Mouse (Mus musculus) embryonic facial prominence, embryonic 11.5 days (tissue): ENCODE data around the gene Rufy3. TPM values are rescaled to one million over a fixed set of nuclear protein-coding genes. Genes with fewer than 3 reads are reported as not detected.

Experiments used
- ATAC-seq: fragments of 200-750 bp; cut with Nextera tagmentation; replicated peaks from 2 replicates; pipeline ENCODE4 v1.8.0; 2017; ENCODE audit warnings: low read depth; ENCODE audit not compliant: insufficient number of reproducible peaks, low FRiP score, low TSS enrichment
- DNase-seq: peaks from one replicate; pipeline ENCODE4 v3.0.0-alpha.2; 2015; ENCODE audit warnings: low spot score
- H3K27ac ChIP-seq: fragments of 300-500 bp; sonication (generic); replicated peaks from 2 replicates; pipeline ENCODE4 v1.5.1; 2014; ENCODE audit warnings: mild to moderate bottlenecking, low read depth, low read length, control low read depth
- H3K27me3 ChIP-seq: fragments of 300-500 bp; sonication (generic); 2 replicates; pipeline ENCODE4 v1.6.1; 2014; ENCODE audit warnings: mild to moderate bottlenecking, low read length, moderate library complexity, mixed read lengths; ENCODE audit not compliant: control insufficient read depth, insufficient read depth
- H3K36me3 ChIP-seq: fragments of 300-500 bp; sonication (generic); replicated peaks from 2 replicates; pipeline ENCODE4 v1.6.1; 2014; ENCODE audit warnings: low read depth, mild to moderate bottlenecking, low read length, moderate library complexity, mixed read lengths; ENCODE audit not compliant: control insufficient read depth, insufficient read depth
- H3K4me1 ChIP-seq: fragments of 300-500 bp; sonication (generic); 2 replicates; pipeline ENCODE4 v1.6.1; 2014; ENCODE audit warnings: low read length, mixed read lengths; ENCODE audit not compliant: control insufficient read depth, insufficient read depth
- H3K4me2 ChIP-seq: fragments of 300-500 bp; sonication (generic); 2 replicates; pipeline ENCODE4 v1.6.1; 2014; ENCODE audit warnings: low read depth, mild to moderate bottlenecking, control low read depth, low read length, moderate library complexity
- H3K4me3 ChIP-seq: fragments of 300-500 bp; sonication (generic); 2 replicates; pipeline ENCODE4 v1.5.1; 2014; ENCODE audit warnings: low read depth, low read length, control low read depth
- H3K9ac ChIP-seq: fragments of 300-500 bp; sonication (generic); replicated peaks from 2 replicates; pipeline ENCODE4 v1.6.1; 2014; ENCODE audit warnings: mild to moderate bottlenecking, control low read depth, low read length
- H3K9me3 ChIP-seq: fragments of 300-500 bp; sonication (generic); replicated peaks from 2 replicates; pipeline ENCODE4 v1.6.1; 2016; ENCODE audit warnings: mild to moderate bottlenecking, low read length, inconsistent platforms, mixed read lengths; ENCODE audit not compliant: control insufficient read depth
- WGBS: fragments of 180-500 bp; shearing (Covaris S2); extraction: QIAGEN DNeasy Blood & Tissue Kit; methylation state at CpG from one replicate; pipeline ENCODE4 v1.1.7; 2014; 5-methylcytosine and 5-hydroxymethylcytosine counted together
- polyA plus RNA-seq: library from polyadenylated mRNA; unstranded; fragments of >200 nt; fragmentation: Nextera tagmentation; extraction: Ambion mirVana; gene quantifications from 2 replicates; pipeline ENCODE4 v1.2.1, GENCODE M21; 2014

The Rufy3 gene
- polyA plus RNA-seq, 1 experiment from 2014 or later, result 34.1 TPM

DNA sequence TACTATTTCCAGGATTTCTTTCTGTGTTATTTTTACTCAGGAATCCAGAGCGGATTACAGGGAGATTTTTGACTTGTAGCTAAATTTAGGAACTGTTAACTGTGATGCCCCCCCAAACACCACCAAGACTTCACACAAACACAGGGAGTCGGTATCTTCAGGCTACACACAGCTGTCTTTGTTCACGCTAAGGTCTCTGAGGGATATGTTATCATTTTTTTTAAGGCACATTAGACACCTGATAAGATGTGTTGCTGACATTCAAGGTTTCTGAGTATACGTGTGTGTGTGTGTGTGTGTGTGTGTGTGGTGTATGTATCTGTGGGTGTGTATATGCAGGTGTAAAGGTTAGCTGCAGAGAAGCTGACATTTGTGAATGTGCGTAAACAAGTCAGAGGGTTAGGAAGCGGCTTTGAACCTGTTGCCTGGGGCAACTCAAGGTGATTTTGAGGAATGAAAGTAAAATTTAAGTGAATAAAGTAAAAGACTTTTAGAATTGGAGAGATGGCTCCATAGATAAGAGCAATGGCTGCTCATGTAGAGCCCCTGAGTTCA, 121.0 kb downstream of the Rufy3 start:
- H3K4me3 ChIP-seq, result no peak overlapping the region
- ATAC-seq (no peak), DNase-seq (no peak)
- no peaks in the 10 kb centered on the region for H3K9me3 ChIP-seq
- no peak overlapping the region for H3K9ac ChIP-seq
- H3K4me1 ChIP-seq, result no peaks in the 10 kb centered on the region
- WGBS, result 70% methylated on average over 6 of the region's 6 CpGs
- H3K4me2 ChIP-seq, result no peak overlapping the region
- H3K27me3 ChIP-seq, result no peaks in the 10 kb centered on the region
- no peaks in the 10 kb centered on the region for H3K36me3 ChIP-seq
- H3K27ac ChIP-seq, result no peak overlapping the region

DNA sequence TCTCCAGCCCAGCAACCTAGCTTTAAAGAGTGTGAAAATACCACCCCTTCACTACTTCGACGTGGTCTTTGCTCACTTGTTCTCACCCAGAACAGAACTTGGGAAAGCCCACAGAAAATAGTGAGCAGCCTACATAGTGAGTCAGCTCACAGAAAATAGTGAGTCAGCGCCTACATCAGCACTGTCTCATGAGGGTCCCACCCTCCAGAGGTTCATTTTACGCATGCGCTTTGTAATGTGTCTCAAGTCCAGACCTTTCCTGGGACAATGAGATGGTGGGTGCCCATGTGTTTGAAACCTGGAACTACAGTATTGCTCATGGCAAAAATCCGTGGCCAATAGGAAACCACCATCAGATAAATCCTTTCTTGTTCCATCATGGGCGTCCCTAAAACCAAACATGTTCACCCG, 123.2 kb downstream of the Rufy3 start:
- 84% methylated on average over 8 of the region's 8 CpGs for WGBS

DNA sequence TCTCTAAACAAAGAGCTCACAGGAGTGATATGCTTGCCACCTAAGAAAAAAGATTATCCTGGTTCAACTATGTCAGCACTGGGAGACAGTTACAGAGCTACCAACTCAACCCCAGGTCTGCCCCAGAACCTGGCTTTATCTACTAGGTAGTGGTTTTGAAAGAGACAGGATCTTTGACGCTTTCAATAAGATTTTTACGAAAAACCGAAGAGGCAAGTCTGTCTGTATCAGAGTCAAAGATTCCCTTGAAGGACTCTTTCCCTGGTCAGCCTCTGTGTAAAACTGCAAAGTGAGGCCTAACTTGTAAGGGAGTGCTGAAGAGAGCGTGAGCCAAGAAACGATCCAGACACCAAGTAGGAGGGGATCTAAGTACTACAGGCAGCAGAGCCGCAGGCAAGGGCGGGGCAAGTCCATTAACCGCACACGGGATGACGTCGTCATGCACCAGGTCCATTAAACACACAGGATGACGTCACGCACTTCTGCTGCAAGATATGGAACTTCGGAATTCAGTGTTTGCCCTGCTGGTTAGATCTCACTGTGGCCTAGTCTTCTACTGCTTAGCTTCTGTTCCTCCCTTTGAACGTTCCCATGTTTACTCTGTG, 123.8 kb downstream of the Rufy3 start:
- H3K9me3 ChIP-seq, result no peaks in the 10 kb centered on the region
- DNase-seq, result no peak
- no peaks in the 10 kb centered on the region for H3K27me3 ChIP-seq
- H3K36me3 ChIP-seq, result no peaks in the 10 kb centered on the region
- no peak overlapping the region for H3K27ac ChIP-seq
- H3K4me1 ChIP-seq, result no peaks in the 10 kb centered on the region
- 84% methylated on average over 15 of the region's 15 CpGs for WGBS
- peak; percentile 65; the same call in 1 of the 2 replicates for ATAC-seq
- no peak overlapping the region for H3K9ac ChIP-seq
- no peak overlapping the region for H3K4me3 ChIP-seq
- no peak overlapping the region for H3K4me2 ChIP-seq

More for the DNA sequence above, 123.2 kb downstream of the Rufy3 start:
- H3K9ac ChIP-seq, result no peak overlapping the region
- no peak overlapping the region for H3K27ac ChIP-seq
- no peak for ATAC-seq
- H3K9me3 ChIP-seq, result no peaks in the 10 kb centered on the region
- no peaks in the 10 kb centered on the region for H3K27me3 ChIP-seq
- H3K4me1 ChIP-seq, result no peaks in the 10 kb centered on the region
- DNase-seq, result no peak
- H3K4me3 ChIP-seq, result no peak overlapping the region
- H3K36me3 ChIP-seq, result no peaks in the 10 kb centered on the region
- no peak overlapping the region for H3K4me2 ChIP-seq

DNA sequence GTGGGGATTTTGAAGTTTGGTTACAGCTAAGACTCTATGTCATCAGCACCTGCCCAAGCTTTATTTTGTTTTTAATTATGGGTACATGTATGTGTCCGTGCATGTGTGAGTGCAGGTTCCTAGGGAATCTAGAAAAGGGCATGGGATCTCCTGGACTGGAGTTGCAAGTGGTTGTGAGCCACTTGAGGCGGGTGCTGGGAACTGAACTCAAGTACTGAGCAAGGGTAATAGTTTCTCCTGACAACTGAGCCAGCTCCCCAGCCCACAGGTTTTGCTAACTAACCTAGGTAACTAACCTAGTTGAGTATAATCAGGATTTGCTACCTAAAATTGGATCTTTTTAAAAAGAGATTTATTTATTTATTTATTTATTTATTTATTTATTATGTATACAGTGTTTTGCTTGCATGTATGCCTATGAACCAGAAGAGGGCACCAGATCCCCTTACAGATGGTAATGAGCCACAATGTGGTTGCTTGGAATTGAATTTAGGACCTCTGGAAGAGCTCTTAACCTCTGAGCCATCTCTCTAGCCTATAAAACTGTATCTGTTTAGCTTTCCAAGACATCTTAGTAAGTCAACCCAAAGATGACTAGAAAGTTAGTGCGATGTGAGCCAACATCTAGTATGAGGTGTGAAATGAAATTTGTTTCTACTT, 124.6 kb downstream of the Rufy3 start:
- Histone ChIP-seq H3K4me3 (no peak overlapping the region), H3K9ac (no peak overlapping the region), H3K27me3 (no peaks in the 10 kb centered on the region), H3K9me3 (no peaks in the 10 kb centered on the region), H3K4me1 (no peaks in the 10 kb centered on the region), H3K27ac (no peak overlapping the region), H3K4me2 (no peak overlapping the region), H3K36me3 (no peaks in the 10 kb centered on the region)
- WGBS, result 64% methylated on average over 3 of the region's 3 CpGs
- DNase-seq, result peak; percentile 64
- ATAC-seq, result no peak

DNA sequence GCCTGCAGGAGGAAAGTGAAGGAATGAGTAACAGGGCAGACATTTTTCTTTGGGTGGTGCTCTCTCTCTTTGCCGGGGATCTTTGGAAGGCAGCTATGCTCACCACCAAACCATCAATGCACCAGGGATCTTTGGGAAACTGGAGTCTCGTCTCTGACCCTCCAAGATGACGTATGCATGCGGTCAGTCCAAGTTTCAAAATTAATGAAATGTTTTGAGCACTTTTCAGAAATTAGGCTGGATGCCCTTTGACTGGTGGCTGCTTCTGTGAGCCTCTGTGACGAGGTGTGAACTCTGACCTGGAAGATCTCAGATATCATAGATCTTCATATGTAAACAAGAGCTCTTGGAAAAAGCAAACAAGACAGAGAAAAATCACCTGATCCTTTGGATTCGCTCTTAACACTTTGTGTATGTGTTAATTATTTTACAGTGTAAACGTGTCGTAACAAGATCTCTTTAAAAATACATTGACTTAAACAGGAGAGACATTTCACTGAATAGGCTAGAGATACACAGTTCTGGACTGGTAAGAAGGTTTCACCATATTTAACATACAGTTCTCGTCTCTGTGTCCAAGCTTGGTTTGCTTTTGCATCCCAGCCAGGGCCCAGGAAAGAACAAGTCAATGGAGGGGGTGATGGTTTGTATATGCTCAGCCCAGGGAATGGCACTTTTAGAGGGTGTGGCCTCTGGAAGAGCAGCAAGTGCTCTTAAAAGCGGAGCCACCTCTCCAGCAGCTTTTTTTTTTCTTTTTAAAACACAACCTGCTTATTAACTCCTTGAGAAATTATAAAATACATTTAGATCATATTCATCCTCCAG, 126.1 kb downstream of the Rufy3 start:
- no peaks in the 10 kb centered on the region for H3K36me3 ChIP-seq
- H3K9ac ChIP-seq, result no peak overlapping the region
- no peaks in the 10 kb centered on the region for H3K4me1 ChIP-seq
- no peak overlapping the region for H3K4me3 ChIP-seq
- WGBS, result 60% methylated on average over 10 of the region's 10 CpGs
- no peak for ATAC-seq
- no peak overlapping the region for H3K27ac ChIP-seq
- no peaks in the 10 kb centered on the region for H3K9me3 ChIP-seq
- H3K4me2 ChIP-seq, result no peak overlapping the region
- no peak for DNase-seq
- H3K27me3 ChIP-seq, result no peaks in the 10 kb centered on the region

DNA sequence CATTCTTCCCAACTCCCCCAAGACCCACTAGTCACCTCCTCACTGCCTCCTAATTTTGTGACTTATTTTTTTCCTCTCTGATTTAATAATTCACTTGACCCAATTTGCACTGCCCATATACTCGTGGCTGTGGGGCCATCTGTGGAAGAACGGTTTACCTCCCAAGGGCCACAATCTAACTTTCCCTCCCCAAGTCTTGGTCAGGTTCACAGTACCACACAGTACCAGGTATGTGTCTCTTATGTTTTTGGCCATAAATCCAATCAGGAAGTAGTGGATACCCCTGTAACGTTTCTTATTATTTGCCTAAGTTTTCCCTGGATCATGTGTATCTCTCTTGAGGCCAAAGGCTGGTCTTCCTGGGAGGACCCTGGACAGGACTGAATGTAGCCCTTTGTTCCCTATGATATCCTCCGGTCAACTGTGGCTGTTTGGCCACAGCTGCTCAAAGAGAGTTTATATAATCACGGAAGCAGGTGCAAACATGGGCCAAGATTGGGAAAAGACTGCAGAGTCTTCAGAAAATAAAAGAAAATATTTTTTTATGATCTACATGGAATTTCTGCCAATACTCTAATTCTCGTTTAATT, 126.8 kb downstream of the Rufy3 start:
- 68% methylated on average over 6 of the region's 6 CpGs for WGBS
- no peak overlapping the region for H3K27ac ChIP-seq

DNA sequence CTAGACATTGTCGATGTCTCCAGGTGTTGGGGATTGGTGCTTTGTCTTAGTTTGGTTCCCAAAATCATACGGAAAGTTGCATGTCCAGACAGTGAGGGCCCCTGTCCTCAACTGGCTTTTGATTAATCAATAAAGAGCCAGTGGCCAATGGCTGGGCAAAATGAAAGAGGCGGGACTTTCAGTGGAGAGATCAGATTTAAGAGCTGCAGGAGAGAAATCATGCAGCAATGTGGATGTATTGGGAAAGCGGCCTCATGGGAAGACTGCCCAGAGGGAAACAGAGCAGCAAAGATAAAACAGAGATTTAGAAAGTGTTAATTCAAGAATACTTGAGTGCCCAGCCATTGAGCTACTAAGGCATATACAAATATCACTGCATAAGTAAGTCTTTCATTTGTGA, 127.7 kb downstream of the Rufy3 start:
- ATAC-seq, result no peak
- Histone ChIP-seq H3K4me2 (no peak overlapping the region), H3K27ac (no peak overlapping the region), H3K4me3 (no peak overlapping the region), H3K9ac (no peak overlapping the region), H3K9me3 (no peaks in the 10 kb centered on the region), H3K36me3 (no peaks in the 10 kb centered on the region), H3K27me3 (no peaks in the 10 kb centered on the region), H3K4me1 (no peaks in the 10 kb centered on the region)
- 89% methylated on average over 4 of the region's 4 CpGs for WGBS
- no peak for DNase-seq

More for the DNA sequence above, 126.8 kb downstream of the Rufy3 start:
- Histone ChIP-seq H3K4me1 (no peaks in the 10 kb centered on the region), H3K36me3 (no peaks in the 10 kb centered on the region), H3K9me3 (no peaks in the 10 kb centered on the region), H3K27me3 (no peaks in the 10 kb centered on the region), H3K4me2 (no peak overlapping the region), H3K4me3 (no peak overlapping the region), H3K9ac (no peak overlapping the region)
- no peak for DNase-seq
- ATAC-seq, result no peak
